Mouse (Mus musculus) embryonic fibroblast, embryonic 13.5 days (primary cell): Measurements from ENCODE around the gene Cpsf4l.

Experiments
- CTCF ChIP-seq: IDR thresholded peaks from 2 replicates; pipeline ENCODE4 v1.5.1; 2011; ENCODE audit warnings: mild to moderate bottlenecking, control low read depth, low read length, moderate library complexity, borderline replicate concordance; ENCODE audit not compliant: insufficient read depth
- POLR2A ChIP-seq: IDR thresholded peaks from 2 replicates; pipeline ENCODE4 v1.6.1; 2011; ENCODE audit warnings: low read depth, mild to moderate bottlenecking, control low read depth, low read length, moderate library complexity

DNA sequence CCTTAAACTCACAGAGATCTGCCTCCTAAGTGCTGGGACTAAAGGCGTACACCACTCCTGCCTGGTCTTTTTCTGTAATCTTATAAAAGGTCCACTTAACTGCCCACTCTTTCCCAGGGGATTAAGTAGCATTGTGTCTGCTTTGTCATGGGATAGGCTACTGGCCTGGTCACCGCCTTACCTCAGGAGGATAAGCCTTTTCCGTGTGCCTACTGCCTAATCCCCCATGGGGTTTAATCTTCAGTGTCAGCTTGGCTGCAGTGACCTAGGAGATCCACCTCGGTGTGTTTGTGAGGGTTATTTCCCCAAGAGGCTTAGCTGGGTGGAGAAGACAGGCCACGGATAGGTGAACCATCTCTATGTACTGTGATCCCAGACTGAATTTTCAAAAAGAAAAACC lies 12.2 kb downstream of the Cpsf4l start:
- TF ChIP-seq CTCF (no peak), POLR2A (no peak)
